Mouse (Mus musculus): ENCODE measurements around the gene Qrfp. TPM values are rescaled to one million over a fixed set of nuclear protein-coding genes. Genes with fewer than 3 reads are reported as not detected.

The Qrfp gene
- total RNA-seq, 2 experiments from 2014 or later, result not detected

Other genes starting within 250 kb of the Qrfp start
- gene Fubp3, start 237.9 kb downstream of the Qrfp start, total RNA-seq (2021), result 10 to 100 TPM; 13.1 to 17.0 TPM
- gene Prdm12, start 170.5 kb downstream of the Qrfp start, total RNA-seq (2021), result not detected
- gene Exosc2, start 139.9 kb downstream of the Qrfp start, total RNA-seq (2021), result 1 to 10 TPM; 8.3 to 9.6 TPM
- gene Abl1, start 122.2 kb downstream of the Qrfp start, total RNA-seq (2021), result 10 to 100 TPM; 29.8 to 35.0 TPM
- gene Fibcd1, start 35.4 kb upstream of the Qrfp start, total RNA-seq (2021), result not detected
- gene Lamc3, start 76.7 kb upstream of the Qrfp start, total RNA-seq (2021), result under 1 TPM; 0.64 to 0.68 TPM
- 1 to 10 TPM; 6.1 to 6.6 TPM for gene Aif1l, start 139.6 kb upstream of the Qrfp start, total RNA-seq (2021)
- gene Nup214, start 163.9 kb upstream of the Qrfp start, total RNA-seq (2021), result 10 to 100 TPM; 27.4 to 28.3 TPM